Mouse (Mus musculus) testis, adult 2 months (tissue): Measurements from ENCODE around the gene Zswim1.

Experiments used
- CTCF ChIP-seq: fragments of 200-500 bp; IDR thresholded peaks from 2 replicates; pipeline ENCODE4 v1.5.1; 2012; ENCODE audit warnings: low read depth, mild to moderate bottlenecking, inconsistent platforms, low read length, moderate library complexity; ENCODE audit not compliant: control insufficient read depth, insufficient read depth, insufficient replicate concordance
- POLR2A ChIP-seq: fragments of 200-500 bp; IDR thresholded peaks from 2 replicates; pipeline ENCODE4 v1.6.1; 2012; ENCODE audit warnings: low read depth, mild to moderate bottlenecking, inconsistent platforms, low read length, moderate library complexity; ENCODE audit not compliant: control insufficient read depth

DNA sequence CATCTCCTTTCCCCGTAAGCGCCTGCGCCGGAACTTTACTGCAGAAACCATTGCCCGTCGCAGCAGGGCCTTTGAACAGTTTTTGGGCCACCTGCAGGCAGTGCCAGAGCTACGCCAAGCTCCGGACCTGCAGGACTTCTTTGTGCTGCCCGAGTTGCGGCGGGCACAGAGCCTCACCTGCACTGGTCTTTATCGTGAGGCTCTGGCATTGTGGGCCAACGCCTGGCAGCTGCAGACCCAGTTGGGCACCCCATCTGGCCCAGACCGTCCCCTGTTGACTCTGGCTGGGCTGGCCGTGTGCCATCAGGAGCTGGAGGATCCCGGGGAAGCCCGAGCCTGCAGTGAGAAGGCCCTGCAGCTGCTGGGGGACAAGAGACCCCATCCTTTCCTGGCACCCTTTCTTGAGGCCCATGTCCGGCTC, 30.6 kb upstream of the Zswim1 start:
- TF ChIP-seq CTCF (no peak), POLR2A (no peak)
